Mouse (Mus musculus): ENCODE data around the gene Hpse2.

Gene Hpse2

GRCm38 (mm10) chr19:43231711-43232110 lies 156.4 kb downstream of the Hpse2 start:
- CTCF ChIA-PET = no interaction called here
- POLR2A ChIA-PET = no interaction called here

GRCm38 (mm10) chr19:43193562-43193961 lies 194.6 kb downstream of the Hpse2 start:
- CTCF ChIA-PET = no interaction called here
- POLR2A ChIA-PET = interaction anchor here in 1 of 4 experiments (1.2 kb wide), 1 partner anchor 360 kb away, joined by 3 read pairs; no protein-coding TSS in a partner anchor

GRCm38 (mm10) chr19:43175437-43175965 lies 212.7 kb downstream of the Hpse2 start:
- ChIA-PET CTCF (no interaction called here), POLR2A (interaction anchor here in 1 of 4 experiments (0.6 kb wide), 1 partner anchor 441 kb away, joined by 6 read pairs; no protein-coding TSS in a partner anchor)

- POLR2A ChIA-PET = no interaction called here
- CTCF ChIA-PET = no interaction called here
Observed at GRCm38 (mm10) chr19:43174812-43175211, 213.3 kb downstream of the Hpse2 start.

GRCm38 (mm10) chr19:43156085-43156484 lies 232.1 kb downstream of the Hpse2 start:
- ChIA-PET CTCF (no interaction called here), POLR2A (no interaction called here)

- ChIA-PET POLR2A (no interaction called here), CTCF (no interaction called here)
Observed at GRCm38 (mm10) chr19:43155582-43155981, 232.6 kb downstream of the Hpse2 start.

- ChIA-PET CTCF (no interaction called here), POLR2A (no interaction called here)
Observed at GRCm38 (mm10) chr19:43147901-43148300, 240.3 kb downstream of the Hpse2 start.

- ChIA-PET CTCF (no interaction called here), POLR2A (interaction anchor here in 1 of 4 experiments (0.5 kb wide), 1 partner anchor 31 kb away, joined by 3 read pairs; no protein-coding TSS in a partner anchor)
Observed at GRCm38 (mm10) chr19:43146820-43147219, 241.3 kb downstream of the Hpse2 start.

GRCm38 (mm10) chr19:43141646-43142045 lies 246.5 kb downstream of the Hpse2 start:
- CTCF ChIA-PET = no interaction called here
- POLR2A ChIA-PET = no interaction called here

GRCm38 (mm10) chr19:43109796-43110195 lies 278.4 kb downstream of the Hpse2 start:
- ChIA-PET POLR2A (no interaction called here), CTCF (no interaction called here)

- CTCF ChIA-PET = no interaction called here
- POLR2A ChIA-PET = no interaction called here
Observed at GRCm38 (mm10) chr19:43096915-43097314, 291.2 kb downstream of the Hpse2 start.

GRCm38 (mm10) chr19:43087216-43087615 lies 300.9 kb downstream of the Hpse2 start:
- CTCF ChIA-PET = interaction anchor here in 1 of 4 experiments (0.6 kb wide), 1 partner anchor 414 kb away, joined by 3 read pairs; no protein-coding TSS in a partner anchor
- POLR2A ChIA-PET = no interaction called here

- POLR2A ChIA-PET = no interaction called here
- CTCF ChIA-PET = no interaction called here
Observed at GRCm38 (mm10) chr19:43064155-43064554, 324.0 kb downstream of the Hpse2 start.

GRCm38 (mm10) chr19:43044506-43044905 lies 343.6 kb downstream of the Hpse2 start:
- CTCF ChIA-PET = interaction anchor here in 1 of 4 experiments (0.7 kb wide), 1 partner anchor 579 kb away, joined by 3 read pairs; no protein-coding TSS in a partner anchor

GRCm38 (mm10) chr19:43042721-43043120 lies 345.4 kb downstream of the Hpse2 start:
- ChIA-PET POLR2A (interaction anchor here in 1 of 4 experiments (0.7 kb wide), 1 partner anchor 31 kb away, joined by 3 read pairs; no protein-coding TSS in a partner anchor), CTCF (no interaction called here)

More at GRCm38 (mm10) chr19:43044506-43044905, 343.6 kb downstream of the Hpse2 start:
- POLR2A ChIA-PET = interaction anchor here in 1 of 4 experiments (0.7 kb wide), 1 partner anchor 155 kb away, joined by 3 read pairs; no protein-coding TSS in a partner anchor

GRCm38 (mm10) chr19:43042211-43042610 lies 345.9 kb downstream of the Hpse2 start:
- ChIA-PET CTCF (no interaction called here), POLR2A (interaction anchor here in 1 of 4 experiments (0.7 kb wide), 1 partner anchor 31 kb away, joined by 3 read pairs; no protein-coding TSS in a partner anchor)

GRCm38 (mm10) chr19:43036381-43036780 lies 351.8 kb downstream of the Hpse2 start:
- ChIA-PET POLR2A (no interaction called here), CTCF (no interaction called here)

GRCm38 (mm10) chr19:43027305-43027704 lies 360.9 kb downstream of the Hpse2 start:
- ChIA-PET POLR2A (no interaction called here), CTCF (interaction anchor here in 3 of 4 experiments (0.7 to 1.2 kb wide), 3 partner anchors 88 to 369 kb away, joined by 4 to 8 read pairs (median 5); no protein-coding TSS in a partner anchor)

- CTCF ChIA-PET = no interaction called here
- POLR2A ChIA-PET = no interaction called here
Observed at GRCm38 (mm10) chr19:43022611-43023173, 365.5 kb downstream of the Hpse2 start.

- ChIA-PET POLR2A (no interaction called here), CTCF (no interaction called here)
Observed at GRCm38 (mm10) chr19:43018792-43019191, 369.4 kb downstream of the Hpse2 start.

- CTCF ChIA-PET = interaction anchor here in 1 of 4 experiments (0.5 kb wide), 1 partner anchor 13 kb away, joined by 3 read pairs; no protein-coding TSS in a partner anchor
- POLR2A ChIA-PET = no interaction called here
Observed at GRCm38 (mm10) chr19:42996406-42996805, 391.7 kb downstream of the Hpse2 start.

All from embryonic stem cell, embryonic (primary cell).